Mouse (Mus musculus) spleen, adult 2 months (tissue): ENCODE data around the gene Tdg.

Experiments
- CTCF ChIP-seq: fragments of 200-500 bp; IDR thresholded peaks from 2 replicates; pipeline ENCODE4 v1.5.1; 2011; ENCODE audit warnings: mild to moderate bottlenecking, inconsistent platforms; ENCODE audit not compliant: insufficient read depth, insufficient read length, insufficient replicate concordance; ENCODE audit errors: extremely low read depth
- POLR2A ChIP-seq: fragments of 200-500 bp; IDR thresholded peaks from 2 replicates; pipeline ENCODE4 v1.6.1; 2011; ENCODE audit warnings: low read depth, low read length, inconsistent platforms

DNA sequence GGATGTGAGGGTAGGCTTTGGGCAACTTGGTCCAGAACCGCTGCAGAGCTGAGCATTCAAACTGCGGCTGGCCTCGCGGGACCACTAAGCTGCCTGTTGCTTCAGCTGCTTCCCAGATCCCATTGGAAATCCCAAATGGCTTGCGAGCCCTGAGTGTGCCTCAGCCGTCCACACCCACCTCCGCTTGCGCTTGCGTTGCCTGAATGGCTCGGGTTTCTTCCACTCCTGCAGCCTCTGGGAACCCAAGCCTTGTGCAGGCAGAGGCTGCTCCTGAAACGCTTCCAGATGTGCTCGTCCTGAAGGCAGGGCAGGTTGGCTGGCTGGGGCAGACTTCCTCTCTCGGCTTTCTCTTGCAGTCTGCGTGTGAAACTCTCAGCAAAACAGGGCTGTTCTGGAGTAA is 60.9 kb downstream of the Tdg start, which contains the start of gene Glt8d2:
- TF ChIP-seq CTCF (no peak), POLR2A (no peak)
